Mouse (Mus musculus) granulocyte monocyte progenitor cell, adult 5-6 weeks (primary cell): ENCODE measurements around the gene Fkbp7. TPM values are rescaled to one million over a fixed set of nuclear protein-coding genes. Genes with fewer than 3 reads are reported as not detected.

Experiments used
- total RNA-seq, 2 experiments: library from RNA; stranded (forward) in 1 of 2; stranded (reverse) in 1 of 2; fragments of 200-712, 200-1000 nt in 1 of 2; fragments of >200 nt in 1 of 2; fragmentation: Nextera tagmentation in 1 of 2; gene quantifications; 2 replicates each; pipeline ENCODE4 v1.2.3; 2014 to 2017

The Fkbp7 gene
- total RNA-seq, 2 experiments from 2014 or later, result 10.6 to 18.4 TPM

Other genes starting within 250 kb of the Fkbp7 start
- gene Prkra, start 25.1 kb downstream of the Fkbp7 start, total RNA-seq (2014; fragmentation: Nextera tagmentation), result 22.3 and 23.1 TPM in 2 replicates
- 17.3 and 17.7 TPM in 2 replicates for gene Prkra, start 25.1 kb downstream of the Fkbp7 start, total RNA-seq (2017)
- not detected in 2 replicates for gene Pjvk, start 24.6 kb downstream of the Fkbp7 start, total RNA-seq (2014; fragmentation: Nextera tagmentation)
- gene Pjvk, start 24.6 kb downstream of the Fkbp7 start, total RNA-seq (2017), result not detected in 2 replicates
- gene Plekha3, start 2.2 kb upstream of the Fkbp7 start, total RNA-seq (2014; fragmentation: Nextera tagmentation), result 17.4 and 29.5 TPM in 2 replicates
- 23.1 and 23.2 TPM in 2 replicates for gene Plekha3, start 2.2 kb upstream of the Fkbp7 start, total RNA-seq (2017)